Mouse (Mus musculus): ENCODE data around the gene Smyd3. TPM values are rescaled to one million over a fixed set of nuclear protein-coding genes. Genes with fewer than 3 reads are reported as not detected.
"Not testable (repeated sequence)": the region's sequence is repeated elsewhere in the genome, so short reads cannot be mapped to it uniquely, and the experiment has no call there.

Gene Smyd3
- polyA plus RNA-seq, 1 experiment from 2014 or later = 36.2 TPM

GRCm38 (mm10) chr1:179293772-179294353, 224.0 kb downstream of the Smyd3 start:
- no peak for DNase-seq (ENCODE audit: low spot score)

GRCm38 (mm10) chr1:179290181-179290580, 227.7 kb downstream of the Smyd3 start:
- not testable (repeated sequence) for DNase-seq (ENCODE audit: low spot score)

GRCm38 (mm10) chr1:179289744-179290143, 228.1 kb downstream of the Smyd3 start:
- DNase-seq (ENCODE audit: low spot score) = no peak

DNA sequence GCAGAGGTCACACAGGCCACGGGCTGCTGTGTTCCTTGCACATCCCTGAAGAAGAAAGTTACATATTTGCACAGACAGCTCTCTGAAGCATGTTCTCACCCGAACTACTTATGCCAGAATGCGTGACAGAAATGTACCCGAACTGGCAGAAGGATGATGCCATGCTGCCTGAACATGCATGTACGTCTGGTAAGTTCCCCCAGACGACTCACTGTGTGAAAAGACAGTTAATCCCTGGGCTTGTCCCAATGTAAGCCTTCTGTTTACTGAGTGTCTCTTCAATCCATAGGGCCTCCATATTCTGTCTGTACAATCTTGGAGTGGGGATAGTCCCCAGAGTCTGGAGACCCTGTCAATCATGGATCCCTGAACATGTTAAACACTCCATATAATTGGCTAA, 231.1 kb downstream of the Smyd3 start:
- no peak for DNase-seq (ENCODE audit: low spot score)

DNA sequence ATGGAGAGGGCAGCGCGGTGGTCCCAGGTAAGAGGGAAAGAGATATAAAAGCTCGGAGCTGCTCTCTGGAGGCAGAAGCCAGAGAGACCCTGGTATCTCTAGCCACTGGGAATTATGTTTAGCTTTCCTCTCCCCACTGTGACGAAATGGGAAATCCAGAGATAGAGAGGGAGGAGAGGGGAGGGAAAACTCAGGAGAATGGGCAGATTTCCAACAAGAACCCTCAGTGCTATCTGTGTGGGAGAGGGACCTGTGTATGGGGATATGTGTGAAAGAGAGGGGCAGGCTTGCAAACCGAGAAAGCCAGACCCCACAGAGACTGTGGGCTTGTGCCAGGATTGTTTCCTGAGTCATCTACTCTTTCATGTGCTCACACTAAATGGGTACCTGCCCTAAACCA, 235.0 kb downstream of the Smyd3 start:
- no peak for DNase-seq (ENCODE audit: low spot score)

DNA sequence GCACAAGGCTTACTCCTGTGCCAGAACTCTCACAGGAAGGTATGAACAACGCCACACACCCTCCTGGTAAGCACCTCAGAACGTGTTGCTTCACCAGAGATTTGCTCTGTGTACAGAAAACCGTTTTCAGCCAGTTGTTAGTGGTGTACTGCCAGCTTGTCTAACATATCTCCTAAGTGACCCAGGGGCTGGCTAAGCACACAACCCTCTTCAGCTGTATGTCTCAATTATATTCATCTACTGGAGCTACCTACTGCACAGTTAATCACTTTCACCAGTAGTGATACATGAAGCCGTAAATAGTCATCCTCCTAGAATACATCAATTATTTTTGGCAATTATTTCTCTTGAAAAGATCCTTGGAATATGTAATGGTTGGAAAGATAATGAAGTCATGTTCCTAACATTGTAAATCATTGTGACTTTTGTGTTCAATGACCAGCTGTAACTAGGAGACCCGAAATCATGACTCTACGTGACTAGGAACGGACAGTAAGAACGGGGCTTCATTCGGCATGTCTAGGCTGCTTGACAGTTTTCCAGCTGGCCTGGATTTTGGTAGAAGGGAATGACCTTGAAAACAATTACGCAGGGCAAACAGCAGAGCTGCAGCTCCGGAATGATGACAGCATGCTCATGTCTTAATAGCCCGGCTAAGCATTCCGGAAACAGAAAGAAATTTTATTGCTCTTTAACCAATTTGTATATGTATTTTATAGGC, 236.3 kb downstream of the Smyd3 start:
- no peak for DNase-seq (ENCODE audit: low spot score)

- DNase-seq (ENCODE audit: low spot score) = no peak
These were observed 238.7 kb downstream of the Smyd3 start for GRCm38 (mm10) chr1:179279116-179279515.

GRCm38 (mm10) chr1:179277346-179277745, 240.5 kb downstream of the Smyd3 start:
- no peak for DNase-seq (ENCODE audit: low spot score)

DNA sequence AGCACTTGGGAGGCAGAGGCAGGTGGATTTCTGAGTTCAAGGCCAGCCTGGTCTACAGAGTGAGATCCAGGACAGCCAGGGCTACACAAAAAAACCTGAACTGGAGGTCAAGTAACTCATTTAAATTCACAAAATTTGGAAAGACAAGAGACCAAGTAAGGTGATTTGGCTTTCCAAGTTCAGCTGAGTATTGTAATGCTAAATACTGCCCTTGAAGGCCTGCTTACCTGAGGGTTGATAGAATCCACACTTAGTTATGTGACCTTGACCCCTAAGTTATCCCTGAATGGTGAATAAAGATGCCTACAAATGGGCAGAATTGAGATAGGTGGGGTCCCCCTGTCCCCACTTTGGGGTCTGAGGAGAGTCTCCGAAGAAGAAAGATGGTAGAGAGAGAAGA, 241.0 kb downstream of the Smyd3 start:
- no peak for DNase-seq (ENCODE audit: low spot score)

DNA sequence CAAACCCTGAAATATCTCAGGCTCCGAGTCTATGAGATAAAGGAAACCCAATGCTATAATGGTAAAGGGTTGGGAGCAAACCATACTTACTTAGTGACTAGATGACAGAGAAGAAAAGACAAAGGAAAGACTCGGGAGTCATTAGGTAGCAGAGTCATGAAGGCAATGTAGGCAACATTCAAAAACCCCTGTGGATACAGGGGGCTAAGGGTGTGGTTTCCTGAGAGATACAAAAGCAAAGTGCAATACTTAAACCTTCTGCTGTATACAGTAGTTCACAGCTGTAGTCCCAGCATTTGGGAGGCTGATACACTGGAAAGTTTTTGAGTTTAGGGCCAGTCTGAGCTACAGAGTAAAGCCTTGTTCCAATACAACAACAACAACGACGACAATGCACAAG, 244.9 kb downstream of the Smyd3 start:
- no peak for DNase-seq (ENCODE audit: low spot score)

DNA sequence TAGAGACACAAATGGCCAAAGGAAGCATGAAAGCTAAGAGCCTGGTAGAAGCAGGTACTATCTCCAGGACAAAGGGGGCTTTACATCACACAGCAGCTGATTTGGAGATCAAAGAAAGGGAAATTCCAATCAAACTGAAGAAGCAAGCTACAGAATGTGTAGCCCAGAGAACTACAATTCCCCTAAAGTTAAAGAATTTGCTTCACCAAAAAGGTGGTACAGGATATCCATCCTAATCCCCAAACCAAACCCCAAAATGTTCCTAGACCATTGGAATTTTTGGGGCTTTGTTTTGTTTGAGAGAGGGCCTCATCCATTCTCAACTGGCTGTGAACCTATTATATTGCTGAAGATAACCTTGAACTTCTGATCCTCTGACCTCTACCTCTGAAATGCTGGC, 245.5 kb downstream of the Smyd3 start:
- no peak for DNase-seq (ENCODE audit: low spot score)

DNA sequence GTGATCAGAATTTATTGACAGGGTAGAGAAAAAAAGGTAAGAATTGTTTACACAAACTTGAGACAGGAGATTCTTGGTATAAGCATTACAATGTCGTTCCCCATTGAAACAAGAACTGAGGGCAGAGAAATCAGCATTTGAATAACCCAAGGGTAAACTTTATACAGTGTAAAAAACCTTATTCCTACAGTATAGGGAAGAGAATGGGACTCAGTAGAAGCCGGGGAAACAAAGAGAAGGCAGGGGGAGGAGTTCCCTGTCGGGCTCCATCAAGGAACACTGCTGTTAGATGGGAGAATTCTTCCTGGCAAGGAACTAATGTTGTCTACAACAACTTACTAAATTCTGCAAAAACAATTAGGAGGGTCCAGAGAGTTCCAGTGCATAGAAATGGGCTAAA, 250.9 kb downstream of the Smyd3 start:
- DNase-seq (ENCODE audit: low spot score) = no peak

GRCm38 (mm10) chr1:179261496-179261966, 256.3 kb downstream of the Smyd3 start:
- DNase-seq (ENCODE audit: low spot score) = no peak

DNA sequence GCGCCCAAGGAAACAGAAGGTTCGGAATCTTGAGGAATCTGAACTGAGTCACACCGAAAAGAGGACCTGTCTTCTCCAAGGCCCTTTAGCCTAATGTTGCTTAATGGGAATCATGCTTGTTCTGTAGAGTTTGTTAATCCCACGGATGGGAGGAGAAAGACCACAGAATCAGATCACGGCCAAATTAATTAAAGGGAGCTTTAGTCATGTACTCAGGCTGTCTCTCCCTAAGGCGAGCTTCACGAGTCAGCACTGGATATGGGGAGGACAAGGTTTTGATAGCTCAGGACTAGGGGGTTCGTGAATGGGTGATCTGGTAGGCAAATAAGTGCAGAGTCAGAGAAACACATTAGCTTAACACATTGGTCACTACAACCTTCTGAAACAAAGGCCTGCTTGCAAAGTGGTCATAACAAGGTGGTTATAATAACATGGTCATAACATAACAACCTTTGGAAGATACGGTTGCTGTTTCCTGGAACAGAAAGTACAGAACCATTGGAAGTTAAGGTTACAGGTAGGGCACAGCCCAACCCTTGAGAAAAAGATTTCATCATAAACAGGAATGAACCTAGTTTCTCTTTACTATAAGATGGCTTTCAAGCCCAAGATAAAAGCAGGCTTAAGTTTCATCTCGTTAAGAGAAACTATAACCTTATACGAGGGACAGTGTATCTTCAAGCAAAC, 261.9 kb downstream of the Smyd3 start:
- DNase-seq (ENCODE audit: low spot score) = no peak

DNA sequence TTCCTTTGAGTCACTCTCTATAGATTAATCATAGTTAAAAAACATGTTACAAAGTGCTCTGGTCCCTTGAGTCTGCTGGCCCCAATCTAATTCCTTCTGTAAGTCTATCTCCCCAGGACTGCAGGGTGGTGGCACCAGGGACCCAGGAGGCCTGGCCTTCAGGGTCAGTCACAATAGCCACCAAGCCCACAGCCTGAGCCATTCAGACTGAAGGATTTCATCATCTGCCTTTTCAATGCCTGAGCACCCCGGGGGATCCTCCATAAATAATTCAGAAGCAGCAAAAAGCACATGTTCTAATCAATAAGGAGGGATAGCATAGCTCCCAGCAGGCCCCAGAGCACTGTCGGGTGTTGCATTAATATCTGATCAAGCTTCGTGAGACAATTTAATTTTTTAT, 263.3 kb downstream of the Smyd3 start:
- no peak for DNase-seq (ENCODE audit: low spot score)

DNA sequence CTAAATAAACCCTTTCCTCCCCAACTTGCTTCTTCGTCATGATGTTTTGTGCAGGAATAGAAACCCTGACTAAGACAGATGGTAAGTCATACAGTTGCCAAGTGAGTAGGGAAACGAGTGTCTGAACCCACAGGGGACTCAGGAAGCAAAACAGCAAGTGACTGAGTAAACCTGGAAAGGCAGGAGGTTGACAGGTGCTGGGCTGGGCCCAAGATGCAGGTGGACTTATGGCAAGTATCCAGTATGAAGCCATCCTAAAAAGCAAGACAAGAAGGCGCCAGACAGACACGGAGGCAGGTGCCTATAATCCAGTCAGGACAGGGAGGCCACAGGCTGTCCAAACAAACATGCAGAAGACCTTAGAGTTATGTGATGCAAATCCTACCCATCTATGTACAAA, 265.2 kb downstream of the Smyd3 start:
- no peak for DNase-seq (ENCODE audit: low spot score)

DNA sequence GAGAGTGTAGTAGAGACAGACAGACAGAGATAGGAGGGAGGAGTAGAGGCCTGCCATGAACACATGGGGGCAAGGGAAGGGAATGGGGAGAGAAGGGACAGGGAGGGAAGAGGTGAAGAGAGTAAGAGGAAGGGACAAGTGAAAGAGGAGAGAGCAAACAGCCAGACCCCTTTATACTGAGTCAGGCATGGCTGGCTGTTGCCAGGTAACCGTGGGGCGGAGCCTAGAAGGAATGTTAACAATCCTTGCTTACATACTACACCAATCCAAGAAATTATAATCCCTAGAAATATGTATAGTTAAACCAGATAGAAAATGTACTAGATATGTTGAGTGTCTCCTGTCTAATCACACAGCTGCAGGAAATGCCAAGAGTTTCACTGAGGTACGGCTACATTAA, 267.5 kb downstream of the Smyd3 start:
- DNase-seq (ENCODE audit: low spot score) = no peak

GRCm38 (mm10) chr1:179243554-179243953, 274.3 kb downstream of the Smyd3 start:
- DNase-seq (ENCODE audit: low spot score) = no peak

- peak; percentile 57 for DNase-seq (ENCODE audit: low spot score)
These were observed 277.1 kb downstream of the Smyd3 start for GRCm38 (mm10) chr1:179240663-179241279.

DNA sequence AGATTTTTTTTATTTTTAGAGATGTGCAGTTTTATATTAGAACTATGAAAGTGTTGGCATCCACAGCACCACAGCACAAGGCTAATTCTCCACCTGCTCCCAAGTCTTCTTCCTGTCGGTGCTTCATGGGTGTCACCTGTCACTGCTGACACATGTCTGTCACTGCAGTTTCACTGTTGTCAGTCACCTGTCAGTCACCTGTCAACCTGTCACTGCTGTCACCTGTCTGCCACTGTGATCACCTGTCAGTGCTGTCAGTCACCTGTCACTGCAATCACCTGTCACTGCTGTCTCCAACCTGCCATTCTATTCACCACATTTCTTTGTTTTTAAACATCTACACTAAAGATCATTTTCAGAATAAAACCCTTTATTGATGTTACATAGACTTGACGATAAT, 279.2 kb downstream of the Smyd3 start:
- DNase-seq (ENCODE audit: low spot score) = no peak

- DNase-seq (ENCODE audit: low spot score) = no peak
These were observed 279.9 kb downstream of the Smyd3 start for GRCm38 (mm10) chr1:179237989-179238388.

GRCm38 (mm10) chr1:179236217-179236840, 281.5 kb downstream of the Smyd3 start:
- DNase-seq (ENCODE audit: low spot score) = no peak

Measured in thymus, postnatal 0 days (tissue).